Mouse (Mus musculus) urinary bladder, postnatal 36 days (tissue): ENCODE results near the gene Gsn.

Experiments used
- DNase-seq, 2 experiments: peaks; one replicate each; pipeline ENCODE4 v3.0.0; 2022; ENCODE audit warnings: low spot score in 2 of 2, mixed read lengths in 1 of 2

Gene Gsn

GRCm38 (mm10) chr2:35325930-35326329 lies 69.8 kb downstream of the Gsn start:
- no peak for DNase-seq

- DNase-seq = no peak
Observed at GRCm38 (mm10) chr2:35326931-35327330, 70.8 kb downstream of the Gsn start.

GRCm38 (mm10) chr2:35327583-35327982 lies 71.4 kb downstream of the Gsn start:
- no peak for DNase-seq

GRCm38 (mm10) chr2:35328064-35328792 lies 72.0 kb downstream of the Gsn start:
- DNase-seq = no peak

- DNase-seq = no peak
Observed at GRCm38 (mm10) chr2:35329061-35329460, 72.9 kb downstream of the Gsn start.

- no peak for DNase-seq
Observed at GRCm38 (mm10) chr2:35331205-35331604, 75.0 kb downstream of the Gsn start.

- DNase-seq = no peak
Observed at GRCm38 (mm10) chr2:35333670-35334069, 77.5 kb downstream of the Gsn start.

GRCm38 (mm10) chr2:35335620-35336019 lies 79.4 kb downstream of the Gsn start:
- DNase-seq = no peak

GRCm38 (mm10) chr2:35336388-35337280 lies 80.5 kb downstream of the Gsn start, which contains the start of gene Stom:
TSS of gene Stom (minus strand) at chr2:35336976.
- peak; percentile 99 to 100 for DNase-seq

- DNase-seq = peak in 1 of 2 experiments; percentile 23
Observed at GRCm38 (mm10) chr2:35337419-35337818, 81.2 kb downstream of the Gsn start.

- no peak for DNase-seq
Observed at GRCm38 (mm10) chr2:35338036-35338435, 81.9 kb downstream of the Gsn start.

GRCm38 (mm10) chr2:35338707-35339106 lies 82.5 kb downstream of the Gsn start:
- DNase-seq = peak in 1 of 2 experiments; percentile 75

GRCm38 (mm10) chr2:35342605-35343004 lies 86.4 kb downstream of the Gsn start:
- no peak for DNase-seq

GRCm38 (mm10) chr2:35345984-35346383 lies 89.8 kb downstream of the Gsn start:
- no peak for DNase-seq

GRCm38 (mm10) chr2:35349184-35349583 lies 93.0 kb downstream of the Gsn start:
- no peak for DNase-seq
